Mouse (Mus musculus) ES-E14 (cell line): ENCODE data around the gene Gtf2h2. TPM values are rescaled to one million over a fixed set of nuclear protein-coding genes. Genes with fewer than 3 reads are reported as not detected.

Source experiments
- DNase-seq: peaks from one replicate; pipeline ENCODE4 v3.0.0-alpha.2; 2013; ENCODE audit warnings: low read depth, low spot score
- H3K27ac ChIP-seq: 2 replicates; pipeline ENCODE4 v1.5.1; 2012; ENCODE audit warnings: low read depth, mild to moderate bottlenecking, low read length, moderate library complexity, mixed read lengths; ENCODE audit not compliant: poor library complexity, insufficient read depth, severe bottlenecking
- H3K36me3 ChIP-seq: 2 replicates; pipeline ENCODE4 v1.6.1; 2012; ENCODE audit warnings: mild to moderate bottlenecking, low read length, moderate library complexity, mixed read lengths; ENCODE audit not compliant: control insufficient read depth, poor library complexity, insufficient read depth, severe bottlenecking
- H3K4me1 ChIP-seq, 2 experiments: fragments of 150-350 bp in 1 of 2; sonication (generic) in 1 of 2; 2 replicates each; pipeline ENCODE4 v1.6.1; 2012; ENCODE audit warnings: low read length in 2 of 2, mild to moderate bottlenecking in 1 of 2, mixed read lengths in 1 of 2; ENCODE audit not compliant: control insufficient read depth in 2 of 2, insufficient read depth in 2 of 2, poor library complexity in 1 of 2
- H3K4me3 ChIP-seq, 2 experiments: fragments of 150-350 bp in 1 of 2; sonication (generic) in 1 of 2; 2 replicates each; pipeline ENCODE4 v1.5.1; 2012; ENCODE audit warnings: low read length in 2 of 2, low read depth in 1 of 2, mild to moderate bottlenecking in 1 of 2, mixed read lengths in 1 of 2; ENCODE audit not compliant: insufficient read depth in 1 of 2, poor library complexity in 1 of 2, severe bottlenecking in 1 of 2
- H3K9ac ChIP-seq: 2 replicates; pipeline ENCODE4 v1.6.1; 2012; ENCODE audit warnings: low read depth, mild to moderate bottlenecking, low read length, mixed read lengths; ENCODE audit not compliant: poor library complexity, insufficient read depth, severe bottlenecking
- H3K9me3 ChIP-seq: fragments of 150-350 bp; sonication (generic); 2 replicates; pipeline ENCODE4 v1.6.1; 2012; ENCODE audit warnings: low read depth, mild to moderate bottlenecking, low read length; ENCODE audit not compliant: control insufficient read depth, insufficient read depth
- CHD2 ChIP-seq: IDR thresholded peaks from 2 replicates; pipeline ENCODE4 v1.6.1; 2014; ENCODE audit warnings: mild to moderate bottlenecking, low read depth, low read length, inconsistent platforms
- HCFC1 ChIP-seq: IDR thresholded peaks from 2 replicates; pipeline ENCODE4 v1.6.1; 2012; ENCODE audit warnings: low read length, inconsistent platforms, borderline replicate concordance; ENCODE audit not compliant: insufficient read depth
- MAFK ChIP-seq: IDR thresholded peaks from 2 replicates; pipeline ENCODE4 v1.6.1; 2014; ENCODE audit warnings: mild to moderate bottlenecking, low read depth, low read length, inconsistent platforms; ENCODE audit not compliant: insufficient read depth
- ZC3H11A ChIP-seq: IDR thresholded peaks from 2 replicates; pipeline ENCODE4 v1.6.1; 2012; ENCODE audit warnings: low read depth, mild to moderate bottlenecking, inconsistent platforms, low read length, borderline replicate concordance
- ZNF384 ChIP-seq: IDR thresholded peaks from 2 replicates; pipeline ENCODE4 v1.6.1; 2012; ENCODE audit warnings: low read depth, low read length, inconsistent platforms
- in situ Hi-C, 2 experiments: fragments of 600-800 bp; cut with MboI; formaldehyde crosslinking; loops; one replicate each; pipeline ENCODE4 v1.15.1; 2025; ENCODE audit warnings: low sequenced_read_pairs in 2 of 2, inconsistent platforms in 1 of 2; ENCODE audit not compliant: unreplicated experiment in 2 of 2
- total RNA-seq: library from RNA; depleted of rRNA; stranded (reverse); fragments of 300-350 nt; gene quantifications from 2 replicates; pipeline ENCODE4 v1.2.3, GENCODE M21; 2012

Gtf2h2 gene
- total RNA-seq, 1 experiment = 39.7 TPM

GRCm38 (mm10) chr13:100525935-100526648 lies 33.7 kb upstream of the Gtf2h2 start:
- in situ Hi-C loops = no loop called here
- Histone ChIP-seq H3K36me3 (no peaks in the 10 kb centered on the region), H3K4me3 (no peak overlapping the region), H3K27ac (no peak overlapping the region), H3K9ac (no peak overlapping the region), H3K9me3 (no peaks in the 10 kb centered on the region), H3K4me1 (no peaks in the 10 kb centered on the region)
- no peak for DNase-seq
- no peak for TF ChIP-seq ZNF384
- TF ChIP-seq HCFC1 = no peak
- no peak for TF ChIP-seq MAFK
- no peak for TF ChIP-seq ZC3H11A
- TF ChIP-seq CHD2 = no peak

DNA sequence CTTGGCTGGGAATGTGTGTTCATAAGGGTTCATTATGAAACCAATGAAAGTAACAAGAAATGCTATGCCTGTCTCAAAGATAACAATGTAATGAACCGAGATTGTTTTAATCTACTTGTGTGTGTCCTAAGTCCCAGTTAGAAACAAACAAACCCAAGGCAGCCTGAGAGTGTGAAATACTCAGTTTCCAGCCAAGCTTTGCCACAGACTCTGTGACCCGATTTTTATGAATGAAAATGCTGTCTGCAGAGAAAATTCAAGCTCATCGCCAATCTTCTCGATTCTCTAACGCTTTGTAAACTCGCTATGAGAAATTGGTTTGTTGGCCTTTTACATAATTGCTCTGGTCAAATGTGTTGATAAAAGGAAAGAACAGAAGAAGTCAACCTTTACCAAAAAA lies 32.5 kb upstream of the Gtf2h2 start:
- Histone ChIP-seq H3K36me3 (no peaks in the 10 kb centered on the region), H3K9me3 (no peaks in the 10 kb centered on the region), H3K4me1 (no peaks in the 10 kb centered on the region), H3K27ac (no peak overlapping the region), H3K4me3 (no peak overlapping the region), H3K9ac (no peak overlapping the region)
- in situ Hi-C loops = no loop called here
- TF ChIP-seq ZC3H11A = no peak
- no peak for TF ChIP-seq ZNF384
- TF ChIP-seq CHD2 = no peak
- TF ChIP-seq HCFC1 = no peak
- TF ChIP-seq MAFK = no peak
- DNase-seq = no peak

- H3K4me1 ChIP-seq = no peaks in the 10 kb centered on the region
- DNase-seq = no peak
- TF ChIP-seq MAFK (no peak), HCFC1 (no peak), ZC3H11A (no peak), ZNF384 (no peak), CHD2 (no peak)
- no peaks in the 10 kb centered on the region for H3K36me3 ChIP-seq
- H3K9ac ChIP-seq = no peak overlapping the region
- H3K27ac ChIP-seq = no peak overlapping the region
- no peak overlapping the region for H3K4me3 ChIP-seq
- in situ Hi-C loops = no loop called here
- no peaks in the 10 kb centered on the region for H3K9me3 ChIP-seq
Measured at GRCm38 (mm10) chr13:100523698-100524097, 31.3 kb upstream of the Gtf2h2 start.

DNA sequence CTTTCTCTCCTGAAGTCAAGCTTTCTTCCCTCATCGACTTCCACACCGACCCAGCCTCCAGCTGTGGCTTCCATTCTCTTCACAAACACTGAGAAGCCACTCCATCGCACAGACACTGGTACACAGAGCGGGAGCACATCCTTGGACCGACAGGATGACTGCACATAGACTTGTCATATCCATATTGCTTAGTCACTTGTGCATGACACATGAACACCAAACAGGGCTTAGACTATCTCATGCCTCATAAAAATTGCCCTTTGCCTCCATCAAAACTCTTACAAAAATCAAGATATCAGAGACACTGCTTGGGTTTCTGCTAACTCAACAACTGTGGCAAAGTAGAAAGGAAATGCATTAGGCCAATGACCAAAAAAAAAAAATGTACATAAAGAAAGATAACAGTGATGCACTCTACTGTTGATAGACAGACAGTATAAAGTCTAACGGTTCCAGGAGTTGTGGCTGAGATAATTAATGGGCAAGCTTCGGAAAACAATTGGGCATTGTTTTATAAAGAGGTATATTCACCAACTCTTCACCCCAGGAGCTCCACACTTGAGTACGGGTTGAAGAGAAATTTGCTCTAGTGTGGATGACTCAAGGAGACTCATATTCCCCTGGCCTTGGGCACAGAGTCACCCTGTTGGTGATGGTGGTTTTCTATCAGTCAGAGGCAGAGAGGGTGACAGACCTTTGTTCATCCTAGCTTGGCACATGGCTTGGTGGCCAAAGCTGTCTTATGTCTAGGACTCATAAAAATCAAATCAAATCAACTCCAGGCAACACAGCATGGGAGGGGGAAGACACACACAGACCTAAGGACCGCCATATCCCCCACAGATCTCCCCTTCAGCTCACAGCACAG lies 29.6 kb upstream of the Gtf2h2 start:
- DNase-seq = no peak
- Histone ChIP-seq H3K9ac (no peak overlapping the region), H3K27ac (no peak overlapping the region), H3K9me3 (no peaks in the 10 kb centered on the region), H3K36me3 (no peaks in the 10 kb centered on the region), H3K4me1 (peaks cover 0 to 6% of the 10 kb centered on the region in 2 experiments; a peak in 1 of 4 replicates), H3K4me3 (no peak overlapping the region)
- TF ChIP-seq HCFC1 = no peak
- TF ChIP-seq CHD2 = no peak
- no peak for TF ChIP-seq ZC3H11A
- TF ChIP-seq ZNF384 = no peak
- no peak for TF ChIP-seq MAFK
- in situ Hi-C loops = no loop called here
